Mouse (Mus musculus): Measurements from ENCODE around the gene Krt7.

DNA sequence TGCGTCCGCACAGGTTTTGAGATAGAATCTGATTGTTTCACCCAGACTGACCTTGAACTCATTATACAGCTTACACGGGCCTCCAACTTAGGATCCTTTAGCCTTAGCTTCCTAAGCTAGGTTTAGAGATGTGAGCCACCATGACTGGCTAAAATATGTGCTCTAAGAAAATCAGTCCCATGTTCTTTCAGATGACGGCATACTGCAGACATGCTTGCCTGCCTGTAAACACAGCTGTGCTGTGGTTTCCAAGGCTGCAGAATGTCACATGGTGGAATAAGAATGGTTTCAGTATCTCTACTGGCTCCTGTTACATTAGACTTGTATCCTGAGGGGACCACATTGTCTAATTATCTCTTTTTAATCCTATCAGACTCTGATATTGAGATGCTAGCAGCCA lies 8.1 kb downstream of the Krt7 start:
- TF ChIP-seq CTCF (IDR thresholded peaks at IDR 0.05; ENCODE audit: extremely low read depth, insufficient read depth, insufficient read length, insufficient replicate concordance) (no peak), POLR2A (IDR thresholded peaks at IDR 0.05; ENCODE audit: low read depth, low read length) (no peak)

Measured in spleen, adult 2 months (tissue).